Mouse (Mus musculus) liver, embryonic 16.5 days (tissue): ENCODE measurements around the gene Ubfd1. TPM values are rescaled to one million over a fixed set of nuclear protein-coding genes. Genes with fewer than 3 reads are reported as not detected.

Experiments used
- ATAC-seq: fragments of 200-750 bp; cut with Nextera tagmentation; 2 replicates; pipeline ENCODE4 v1.8.0; 2017; ENCODE audit warnings: low read depth, mild to moderate bottlenecking, moderate number of reproducible peaks, moderate library complexity
- H3K27ac ChIP-seq: fragments of 300-500 bp; sonication (generic); 2 replicates; pipeline ENCODE4 v1.5.1; 2014; ENCODE audit warnings: mild to moderate bottlenecking, low read length
- H3K27me3 ChIP-seq: fragments of 300-500 bp; sonication (generic); 2 replicates; pipeline ENCODE4 v1.6.1; 2014; ENCODE audit warnings: low read depth, low read length, mixed read lengths; ENCODE audit not compliant: control insufficient read depth, insufficient read depth
- H3K36me3 ChIP-seq: fragments of 300-500 bp; sonication (generic); 2 replicates; pipeline ENCODE4 v1.6.1; 2014; ENCODE audit warnings: mild to moderate bottlenecking; ENCODE audit not compliant: control insufficient read depth, insufficient read depth
- H3K4me1 ChIP-seq: fragments of 300-500 bp; sonication (generic); 2 replicates; pipeline ENCODE4 v1.6.1; 2014; ENCODE audit warnings: low read depth, low read length, mixed read lengths; ENCODE audit not compliant: control insufficient read depth
- H3K4me2 ChIP-seq: fragments of 300-500 bp; sonication (generic); 2 replicates; pipeline ENCODE4 v1.6.1; 2014; ENCODE audit warnings: low read depth, low read length, mixed read lengths
- H3K4me3 ChIP-seq: fragments of 300-500 bp; sonication (generic); 2 replicates; pipeline ENCODE4 v1.5.1; 2014; ENCODE audit warnings: low read depth, mild to moderate bottlenecking, low read length
- H3K9ac ChIP-seq: fragments of 300-500 bp; sonication (generic); 2 replicates; pipeline ENCODE4 v1.6.1; 2014; ENCODE audit warnings: low read depth, low read length
- H3K9me3 ChIP-seq: fragments of 300-500 bp; sonication (generic); replicated peaks from 2 replicates; pipeline ENCODE4 v1.6.1; 2016; ENCODE audit warnings: low read length; ENCODE audit not compliant: control insufficient read depth
- WGBS: fragments of 180-500 bp; shearing (Covaris S2); extraction: QIAGEN DNeasy Blood & Tissue Kit; methylation state at CpG from one replicate; pipeline ENCODE4 v1.1.7; 2014; ENCODE audit not compliant: insufficient replicate concordance; 5-methylcytosine and 5-hydroxymethylcytosine counted together
- polyA plus RNA-seq: library from polyadenylated mRNA; unstranded; fragments of >200 nt; fragmentation: Nextera tagmentation; extraction: Ambion mirVana; gene quantifications from 2 replicates; pipeline ENCODE4 v1.2.1, GENCODE M21; 2015

Ubfd1 gene
- polyA plus RNA-seq, 1 experiment from 2014 or later, result 14.7 TPM

- ATAC-seq, result peak; percentile 40; the same call in 1 of the 2 replicates
- H3K4me3 ChIP-seq, result no peak overlapping the region
- no peaks in the 10 kb centered on the region for H3K27me3 ChIP-seq
- no peak overlapping the region for H3K27ac ChIP-seq
- H3K4me2 ChIP-seq, result no peak overlapping the region
- peaks cover 11% of the 10 kb centered on the region for H3K4me1 ChIP-seq
- H3K9me3 ChIP-seq, result no peaks in the 10 kb centered on the region
- H3K36me3 ChIP-seq, result no peaks in the 10 kb centered on the region; the same call in none of the 2 replicates
- 67% methylated on average over 4 of the region's 4 CpGs for WGBS
- no peak overlapping the region for H3K9ac ChIP-seq
These were observed 21.8 kb upstream of the Ubfd1 start for GRCm38 (mm10) chr7:122045181-122045634.

GRCm38 (mm10) chr7:122045711-122046110 is 21.3 kb upstream of the Ubfd1 start:
- Histone ChIP-seq H3K4me2 (no peak overlapping the region), H3K4me3 (no peak overlapping the region), H3K36me3 (no peaks in the 10 kb centered on the region; the same call in 1 of the 2 replicates), H3K9me3 (no peaks in the 10 kb centered on the region), H3K4me1 (peaks cover 11% of the 10 kb centered on the region), H3K27ac (no peak overlapping the region), H3K27me3 (no peaks in the 10 kb centered on the region), H3K9ac (no peak overlapping the region)
- ATAC-seq, result no peak
- 19% methylated on average over 1 of the region's 1 CpGs for WGBS

- no peak overlapping the region for H3K9ac ChIP-seq
- H3K9me3 ChIP-seq, result no peaks in the 10 kb centered on the region
- WGBS, result 16% methylated on average over 2 of the region's 2 CpGs
- no peak overlapping the region for H3K4me3 ChIP-seq
- H3K4me2 ChIP-seq, result no peak overlapping the region
- ATAC-seq, result peak; percentile 42; the same call in 1 of the 2 replicates
- H3K27me3 ChIP-seq, result no peaks in the 10 kb centered on the region
- no peak overlapping the region for H3K27ac ChIP-seq
- no peaks in the 10 kb centered on the region; the same call in 1 of the 2 replicates for H3K36me3 ChIP-seq
- H3K4me1 ChIP-seq, result peaks cover 11% of the 10 kb centered on the region
These were observed 20.2 kb upstream of the Ubfd1 start for GRCm38 (mm10) chr7:122046813-122047212.

DNA sequence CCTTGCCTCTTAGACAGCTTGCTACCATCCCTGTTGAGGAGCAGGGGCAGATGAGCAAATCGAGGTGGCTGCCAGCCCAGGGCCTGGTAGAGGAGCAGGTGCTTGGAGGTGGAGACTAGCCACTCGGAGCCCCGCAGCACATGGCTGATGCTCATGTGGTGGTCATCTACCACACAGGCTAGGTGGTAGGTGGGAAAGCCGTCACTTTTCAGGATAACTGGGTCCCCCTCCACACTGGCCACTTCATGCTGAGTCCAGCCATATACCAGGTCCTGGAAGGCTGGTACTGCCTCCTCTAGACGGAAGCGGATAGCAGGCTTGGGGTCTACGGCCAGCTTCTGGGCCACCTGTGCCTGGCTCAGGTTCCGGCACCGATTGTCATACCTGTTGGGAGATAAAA is 18.8 kb upstream of the Ubfd1 start:
- Histone ChIP-seq H3K4me2 (no peak overlapping the region), H3K36me3 (no peaks in the 10 kb centered on the region; the same call in 1 of the 2 replicates), H3K9ac (no peak overlapping the region), H3K27me3 (no peaks in the 10 kb centered on the region), H3K4me3 (no peak overlapping the region), H3K4me1 (peaks cover 11% of the 10 kb centered on the region), H3K27ac (no peak overlapping the region), H3K9me3 (no peaks in the 10 kb centered on the region)
- no peak for ATAC-seq
- 79% methylated on average over 9 of the region's 9 CpGs for WGBS

GRCm38 (mm10) chr7:122050834-122051233 is 16.1 kb upstream of the Ubfd1 start:
- no peak for ATAC-seq
- no peaks in the 10 kb centered on the region; the same call in none of the 2 replicates for H3K36me3 ChIP-seq
- H3K27ac ChIP-seq, result no peak overlapping the region
- peaks cover 8% of the 10 kb centered on the region for H3K4me1 ChIP-seq
- no peaks in the 10 kb centered on the region for H3K9me3 ChIP-seq
- WGBS, result 78% methylated on average over 1 of the region's 1 CpGs
- H3K9ac ChIP-seq, result no peak overlapping the region
- H3K27me3 ChIP-seq, result no peaks in the 10 kb centered on the region
- H3K4me3 ChIP-seq, result no peak overlapping the region
- H3K4me2 ChIP-seq, result no peak overlapping the region

DNA sequence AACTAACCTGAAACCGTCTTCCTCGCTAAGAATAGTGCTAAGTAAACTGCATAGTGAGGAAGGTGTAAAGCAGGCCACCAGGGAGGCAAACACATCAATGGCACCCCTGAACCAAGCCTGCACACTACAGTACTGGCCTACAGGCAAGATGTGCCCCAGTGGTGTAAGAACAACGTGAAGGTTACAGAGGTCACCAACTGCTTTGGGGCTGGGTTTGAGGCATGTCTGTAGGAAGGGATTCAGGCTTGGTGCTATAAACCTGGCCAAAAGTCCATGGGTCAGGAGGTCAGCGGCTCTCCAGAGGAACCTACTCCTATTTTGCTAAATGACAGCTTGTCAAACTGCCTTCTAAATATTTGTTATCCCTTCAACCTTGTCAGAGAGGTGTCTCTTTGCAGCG is 10.3 kb upstream of the Ubfd1 start:
- Histone ChIP-seq H3K4me2 (no peak overlapping the region), H3K27ac (no peak overlapping the region), H3K9ac (no peak overlapping the region), H3K27me3 (no peaks in the 10 kb centered on the region), H3K4me1 (no peaks in the 10 kb centered on the region; the same call in 1 of the 2 replicates), H3K36me3 (peaks cover 4% of the 10 kb centered on the region), H3K9me3 (no peaks in the 10 kb centered on the region), H3K4me3 (no peak overlapping the region)
- 67% methylated on average over 5 of the region's 5 CpGs for WGBS
- ATAC-seq, result peak; percentile 60

DNA sequence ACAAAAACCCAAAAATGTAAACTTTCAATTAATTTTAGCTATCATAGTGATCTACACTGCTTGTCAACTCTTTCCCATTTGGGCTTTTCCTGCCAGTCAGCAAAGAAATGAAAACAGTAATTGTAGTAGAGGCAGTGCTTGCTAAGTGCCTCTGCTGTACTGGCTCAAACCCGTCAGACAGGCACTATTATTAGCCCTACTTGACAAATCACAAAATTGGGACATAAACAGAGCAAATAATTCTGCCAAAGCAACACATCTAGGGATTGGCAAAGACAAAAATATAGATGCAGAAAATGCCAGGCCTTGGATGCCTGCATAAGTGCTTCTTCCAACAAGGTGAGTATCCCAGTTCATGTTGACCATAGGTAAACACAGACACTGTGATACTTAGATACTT is 1.3 kb upstream of the Ubfd1 start:
- peaks cover 25% of the 10 kb centered on the region for H3K4me1 ChIP-seq
- 44% methylated on average over 1 of the region's 1 CpGs for WGBS
- H3K9me3 ChIP-seq, result no peaks in the 10 kb centered on the region
- no peaks in the 10 kb centered on the region for H3K27me3 ChIP-seq
- H3K4me3 ChIP-seq, result no peak overlapping the region
- no peak for ATAC-seq
- H3K4me2 ChIP-seq, result peak overlapping the region; percentile 97
- no peak overlapping the region for H3K9ac ChIP-seq
- H3K36me3 ChIP-seq, result 0 out of 2 replicates have a peak, but pooled peaks cover 3% of the 10 kb centered on the region
- no peak overlapping the region for H3K27ac ChIP-seq

- H3K9ac ChIP-seq, result peak overlapping the region; percentile 73
- no peak for ATAC-seq
- 6% methylated on average over 31 of the region's 31 CpGs for WGBS
- H3K9me3 ChIP-seq, result no peaks in the 10 kb centered on the region
- 0 out of 2 replicates have a peak, but pooled peaks cover 3% of the 10 kb centered on the region for H3K36me3 ChIP-seq
- H3K4me2 ChIP-seq, result peak overlapping the region; percentile 97
- H3K4me3 ChIP-seq, result peak overlapping the region; percentile 81
- H3K27me3 ChIP-seq, result no peaks in the 10 kb centered on the region
- H3K27ac ChIP-seq, result peak overlapping the region; percentile 85
- peaks cover 25% of the 10 kb centered on the region for H3K4me1 ChIP-seq
These were observed 652 bp upstream of the Ubfd1 start for GRCm38 (mm10) chr7:122066102-122066944.
